Mouse (Mus musculus): ENCODE results near the gene Als2cl. TPM values are rescaled to one million over a fixed set of nuclear protein-coding genes. Genes with fewer than 3 reads are reported as not detected.

Gene Als2cl
- 44.7 and 53.9 TPM in 2 replicates for polyA plus RNA-seq (2012; rRNA removed)

DNA sequence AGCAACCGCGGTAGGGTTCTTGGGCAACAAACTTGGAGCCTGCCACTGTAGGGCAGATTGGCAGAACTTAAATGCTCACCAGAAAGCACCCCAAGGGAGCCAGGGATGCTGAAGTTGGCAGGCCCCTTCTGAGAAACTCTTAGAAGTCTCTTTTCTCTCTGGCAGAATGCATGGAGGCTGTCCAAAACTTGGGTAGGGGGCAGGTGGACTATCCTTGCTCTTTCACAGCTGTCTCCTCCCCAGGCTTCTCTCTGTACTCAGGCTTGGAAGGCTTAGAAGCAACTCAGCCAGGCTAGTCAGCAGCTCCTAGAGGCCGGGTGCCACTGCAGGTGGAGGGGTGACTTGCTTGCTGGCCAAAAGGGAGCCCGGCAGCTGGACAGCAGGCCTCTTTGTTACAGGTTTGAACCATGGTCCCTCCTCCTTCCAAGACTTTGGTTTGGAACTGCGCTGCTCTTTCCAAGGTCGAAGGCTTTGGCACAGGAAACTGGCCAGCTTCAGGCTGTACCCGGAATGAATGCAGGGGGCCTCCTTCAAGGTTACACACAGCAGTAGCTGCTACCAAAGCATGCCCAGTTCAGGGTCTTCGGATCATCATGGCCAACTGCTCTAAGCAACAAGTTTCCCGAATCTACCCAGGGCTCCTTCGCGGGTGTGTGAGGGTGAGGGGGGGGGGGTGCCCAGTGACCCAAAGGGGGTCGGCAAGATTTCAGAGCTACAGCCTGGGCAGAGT lies at the start of gene Als2cl:
TSS of gene Als2cl (plus strand) at position 680 of the 730 bp plus-strand sequence.

DNA sequence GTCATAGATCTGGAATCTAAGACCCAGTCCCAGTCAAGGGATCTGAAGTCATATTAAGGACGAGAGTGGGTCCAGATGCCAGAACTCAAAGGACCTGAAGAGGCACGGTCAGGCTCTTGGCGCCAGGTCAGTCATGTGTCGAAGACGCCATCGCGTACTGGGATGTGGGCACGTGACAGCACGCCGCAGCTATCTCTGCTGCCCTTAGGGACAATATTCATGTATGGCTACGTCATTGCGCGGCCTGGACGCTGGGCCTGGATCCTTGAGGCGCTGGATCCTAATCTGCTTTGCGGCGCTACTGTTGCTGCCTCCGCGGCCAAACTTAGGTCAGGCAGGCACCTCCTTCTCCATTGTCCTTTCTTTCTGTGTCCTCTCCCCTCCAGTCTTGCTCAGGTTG lies 45.3 kb upstream of the Als2cl start, which contains the start of gene Prss45:
TSS of gene Prss45 (plus strand) at position 178 of the 400 bp plus-strand sequence.

GRCm38 (mm10) chr9:110844206-110844605 lies 35.5 kb upstream of the Als2cl start, which contains the start of gene Prss46:
TSS of gene Prss46 (plus strand) at chr9:110844506.

DNA sequence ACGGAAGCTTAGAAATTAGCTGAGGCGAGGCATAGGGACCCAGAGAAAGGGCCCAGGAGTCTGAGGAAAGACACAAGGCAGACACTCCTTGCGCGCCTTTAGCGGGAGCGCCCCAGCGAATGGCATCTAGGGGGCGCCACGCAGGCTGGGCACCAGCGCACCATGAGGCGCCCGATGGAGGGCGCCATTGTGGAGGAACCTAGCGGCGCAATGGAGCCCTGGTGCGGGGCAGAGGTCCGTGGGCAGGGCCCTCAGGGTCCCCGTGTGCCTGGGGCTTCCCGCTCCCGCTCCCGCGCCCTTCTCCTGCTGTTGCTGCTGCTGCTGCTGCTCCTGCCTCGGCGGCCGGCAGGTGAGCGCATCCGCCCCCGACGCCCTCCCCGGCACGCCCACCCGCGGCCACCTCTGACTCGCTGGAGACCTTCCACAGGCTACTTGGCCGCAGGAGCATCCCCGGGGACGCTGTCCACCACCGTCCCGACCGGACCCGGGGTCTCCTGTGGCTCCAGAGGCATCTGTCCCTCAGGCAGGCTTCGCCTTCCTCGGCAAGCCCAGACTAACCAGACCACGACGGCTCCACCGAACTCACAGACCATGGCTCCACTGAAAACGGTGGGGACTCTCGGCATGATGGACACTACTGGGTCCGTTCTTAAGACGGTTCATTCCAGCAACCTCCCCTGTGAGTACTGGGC lies 21.7 kb upstream of the Als2cl start, which contains the start of gene Prss50:
TSS of gene Prss50 (plus strand) at position 187 of the 692 bp plus-strand sequence.

DNA sequence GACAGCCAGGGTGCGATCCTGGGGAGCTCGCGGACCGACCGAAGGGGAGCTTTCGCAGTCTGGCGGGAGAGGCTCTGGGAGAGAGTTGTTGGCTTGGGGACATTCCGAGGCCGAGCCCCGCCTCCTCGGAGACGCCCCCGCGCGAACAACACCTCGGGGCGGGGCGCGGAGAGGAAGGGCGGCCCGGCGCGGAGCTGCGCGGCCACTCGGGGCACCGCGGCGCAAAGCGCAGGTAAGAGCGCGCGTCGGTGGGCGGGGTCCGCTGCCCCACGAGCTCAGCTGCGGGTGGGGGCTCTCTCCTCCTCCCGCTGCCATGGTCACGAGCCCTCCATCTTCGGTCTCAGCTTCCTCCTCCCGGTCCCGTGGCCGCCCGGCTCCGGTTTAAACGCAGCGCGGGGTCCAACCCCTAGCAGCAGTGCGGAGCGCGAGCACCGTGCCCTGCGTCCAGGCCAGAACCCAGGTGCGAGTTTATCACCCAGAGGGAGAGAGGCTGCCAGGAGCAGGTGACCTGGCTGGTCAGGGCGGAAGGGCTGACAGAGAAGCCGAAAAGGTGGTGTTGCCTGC lies 410 bp downstream of the Als2cl start, which contains the start of gene Tmie:
TSS of gene Tmie (minus strand) at position 116 of the 564 bp plus-strand sequence.

DNA sequence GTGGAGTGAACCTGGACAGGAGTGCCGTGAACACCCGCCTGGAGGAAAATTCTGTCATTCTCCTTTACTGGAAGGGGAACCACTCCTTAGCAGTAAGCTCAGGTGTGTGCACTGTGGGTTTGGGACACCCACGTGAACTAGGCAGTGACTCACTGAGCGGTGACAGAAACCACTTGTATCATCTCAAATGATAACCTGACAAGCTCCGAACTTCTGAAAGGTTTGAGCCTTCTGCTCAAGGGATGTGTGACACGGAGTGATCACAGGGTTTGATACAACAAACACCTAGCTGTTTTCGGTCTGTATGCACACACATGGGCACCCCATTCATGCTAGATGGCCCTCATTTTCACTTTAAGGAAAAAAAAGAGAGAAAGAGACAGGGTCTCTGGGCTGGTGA lies 37.1 kb downstream of the Als2cl start, which contains the start of gene Fam240a:
TSS of gene Fam240a (minus strand) at position 76 of the 400 bp plus-strand sequence.

DNA sequence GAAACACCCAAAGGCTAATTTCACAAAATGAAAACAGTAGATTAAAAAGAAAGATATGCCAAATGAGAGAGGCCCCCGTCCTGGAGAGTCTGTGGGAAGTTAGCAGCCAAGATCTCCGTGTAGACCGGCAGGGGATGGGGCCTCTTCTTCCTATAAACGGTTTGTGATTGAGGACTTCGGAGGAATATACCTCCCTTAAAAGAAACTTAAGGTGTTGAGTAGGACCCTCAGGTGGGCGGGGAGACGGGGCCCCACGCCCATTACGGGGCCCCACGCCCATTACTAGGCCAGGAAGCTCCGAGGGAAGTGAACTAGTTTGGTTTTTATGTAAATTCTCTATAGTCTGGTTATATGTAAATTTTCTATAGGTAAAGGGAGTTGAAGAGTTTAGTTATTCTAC lies 66.3 kb downstream of the Als2cl start, which contains the start of gene Tdgf1:
TSS of gene Tdgf1 (minus strand) at position 233 of the 400 bp plus-strand sequence.

Other genes starting within 250 kb of the Als2cl start
- gene Nbeal2, start 225.7 kb upstream of the Als2cl start, polyA plus RNA-seq (2012; rRNA removed) = 88.0 and 95.5 TPM in 2 replicates
- 86.9 and 106 TPM in 2 replicates for gene Ccdc12, start 223.4 kb upstream of the Als2cl start, polyA plus RNA-seq (2012; rRNA removed)
- not detected in 2 replicates for gene Myl3, start 138.0 kb upstream of the Als2cl start, polyA plus RNA-seq (2012; rRNA removed)
- 16.5 and 23.0 TPM in 2 replicates for gene Pth1r, start 132.7 kb upstream of the Als2cl start, polyA plus RNA-seq (2012; rRNA removed)
- not detected in 2 replicates for gene Prss42, start 81.7 kb upstream of the Als2cl start, polyA plus RNA-seq (2012; rRNA removed)
- gene Prss44, start 65.9 kb upstream of the Als2cl start, polyA plus RNA-seq (2012; rRNA removed) = not detected in 2 replicates
- not detected in 2 replicates for gene Prss43, start 53.2 kb upstream of the Als2cl start, polyA plus RNA-seq (2012; rRNA removed)
- not detected in 2 replicates for gene Prss45, start 45.3 kb upstream of the Als2cl start, polyA plus RNA-seq (2012; rRNA removed)
- gene Prss46, start 35.4 kb upstream of the Als2cl start, polyA plus RNA-seq (2012; rRNA removed) = not detected in 2 replicates
- not detected in 2 replicates for gene Prss50, start 21.9 kb upstream of the Als2cl start, polyA plus RNA-seq (2012; rRNA removed)
- 1.1 and 1.2 TPM in 2 replicates for gene Tmie, start 243 bp downstream of the Als2cl start, polyA plus RNA-seq (2012; rRNA removed)
- gene Fam240a, start 37.0 kb downstream of the Als2cl start, polyA plus RNA-seq (2012; rRNA removed) = not detected in 2 replicates
- not detected in 2 replicates for gene Tdgf1, start 66.3 kb downstream of the Als2cl start, polyA plus RNA-seq (2012; rRNA removed)
- gene Lrrc2, start 71.7 kb downstream of the Als2cl start, polyA plus RNA-seq (2012; rRNA removed) = not detected in 2 replicates
- 1.1 TPM in 2 replicates for gene Rtp3, start 110.7 kb downstream of the Als2cl start, polyA plus RNA-seq (2012; rRNA removed)
- gene Ltf, start 139.4 kb downstream of the Als2cl start, polyA plus RNA-seq (2012; rRNA removed) = 0.05 and 0.09 TPM in 2 replicates
- gene Ccrl2, start 177.6 kb downstream of the Als2cl start, polyA plus RNA-seq (2012; rRNA removed) = 2.6 and 4.4 TPM in 2 replicates
- 21.4 and 22.0 TPM in 2 replicates for gene Lrrfip2, start 237.7 kb downstream of the Als2cl start, polyA plus RNA-seq (2012; rRNA removed)